Comparison of ENCODE assay signal across 12 mouse cellular contexts in genomic region chr10:44256624-44257023, GRCm38 (mm10). TPM values are rescaled to one million over a fixed set of nuclear protein-coding genes. Genes with fewer than 3 reads are reported as not detected.
DNase-seq lines count a peak whose midpoint lies in the region; TF ChIP-seq lines count a peak whose summit lies in the region.
"Had no signal": no experiment of that assay in that cellular context is flagged by ENCODE, and none has a peak within 500 bp of the region (broad histone marks: within the 10 kb centered on the region; RNA-seq: fewer than 3 reads in every experiment).

No protein-coding gene starts in this region.

- H3K4me3 ChIP-seq in left cerebral cortex, adult 2 months, result no peak overlapping the region
- H3K4me3 ChIP-seq: embryonic facial prominence, embryonic 12.5 days; liver, embryonic 15.5 days had no signal

- no peak overlapping the region for H3K27ac ChIP-seq in left cerebral cortex, adult 2 months
- H3K27ac ChIP-seq: embryonic facial prominence, embryonic 12.5 days; liver, embryonic 15.5 days had no signal

- DNase-seq in cerebellum, postnatal 10 days, result peak; percentile 10 to 41
- no peak for DNase-seq in cerebellum, adult 9-10 months
- no peak for DNase-seq in left cerebral cortex, adult 2 months (ENCODE audit: extremely low spot score in 1 of 2, low spot score in 2 of 2)
- DNase-seq in left cerebral cortex, adult 11 months (ENCODE audit: low spot score), result no peak
- DNase-seq in 416B (ENCODE audit: low read depth), result peak; percentile 40
- peak; percentile 50 for DNase-seq in R1 (ENCODE audit: low read depth, low spot score)
- DNase-seq in ovary, adult 18-20 months (ENCODE audit: low spot score), result no peak
- no peak for DNase-seq in urinary bladder, adult 2 months (ENCODE audit: low spot score)
- DNase-seq: heart, postnatal 36 days; thymus, adult 18-20 months had no signal

- intact Hi-C loops in left cerebral cortex, adult 2 months (cut with DNase I), result no loop called here

- TF ChIP-seq CTCF in left cerebral cortex, adult 2 months (IDR thresholded peaks at IDR 0.05), result peak; percentile 59

RNA-seq across cellular contexts. Expression of gene Atg5, which starts 11.5 kb away (rescaled TPM):
- total RNA-seq in left cerebral cortex, adult 2 months (2021), result 10 to 100 TPM; 20.7 to 24.8 TPM
- polyA plus RNA-seq in urinary bladder, adult 2 months (2012; rRNA removed), result 23.9 and 26.5 TPM in 2 replicates

Comparison
In these comparisons a context has a peak if more than half of its experiments do, and no peak if none do; other contexts are left out.
1. DNase-seq: peak in cerebellum, postnatal 10 days (2 of 2), 416B (single experiment) and R1 (single experiment); none in cerebellum, adult 9-10 months (single experiment), left cerebral cortex, adult 2 months (0 of 2), left cerebral cortex, adult 11 months (single experiment), ovary, adult 18-20 months (single experiment) and urinary bladder, adult 2 months (single experiment).